Mouse (Mus musculus): ENCODE results near the gene Pkdrej. TPM values are rescaled to one million over a fixed set of nuclear protein-coding genes. Genes with fewer than 3 reads are reported as not detected.
"Not testable (repeated sequence)": the region's sequence is repeated elsewhere in the genome, so short reads cannot be mapped to it uniquely, and the experiment has no call there.

Pkdrej gene
- total RNA-seq (2021): 1 to 10 TPM; 2.5 to 2.8 TPM

DNA sequence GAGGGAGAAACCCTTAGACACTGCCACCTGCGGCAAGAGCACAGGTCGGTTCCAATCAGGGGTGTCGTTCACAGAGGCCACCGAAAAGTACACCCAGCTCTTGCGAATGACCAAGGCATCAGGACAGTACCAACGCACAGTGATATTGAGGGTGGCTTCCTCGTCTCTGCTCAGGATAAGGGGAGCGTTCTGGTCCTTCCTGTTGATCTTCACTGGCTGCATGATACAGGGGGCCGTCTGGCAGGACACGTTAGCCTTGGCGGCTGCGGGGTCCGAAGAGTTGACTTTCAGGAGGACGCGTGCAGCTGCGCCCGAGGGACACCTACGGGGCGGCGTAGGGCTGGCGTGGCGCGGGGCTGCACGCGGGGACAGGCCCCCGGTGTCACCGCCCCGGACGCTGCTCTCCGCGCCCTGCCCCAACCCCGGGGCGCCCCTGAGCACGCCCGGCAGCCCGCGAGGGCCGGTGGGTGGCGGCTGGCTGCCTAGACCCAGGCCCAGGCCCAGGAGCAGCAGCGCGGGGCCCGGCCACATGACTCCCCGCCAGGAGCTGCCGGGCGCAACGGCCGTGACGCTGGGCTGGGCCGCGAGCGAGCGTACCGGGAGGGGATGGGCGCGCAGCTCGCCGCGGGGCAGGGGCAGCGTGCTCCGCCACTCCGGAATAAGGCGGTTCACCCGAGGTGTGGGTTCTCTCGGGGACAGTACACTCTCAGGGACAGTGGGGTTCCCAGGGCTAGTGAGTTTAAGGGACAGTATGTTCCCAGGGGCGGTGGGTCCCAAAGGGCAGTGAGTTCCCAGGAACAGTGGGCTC, at the start of gene Pkdrej:
Gene Pkdrej (minus strand): TSS at position 532 of the 808 bp plus-strand sequence.
- peak; percentile 68 for DNase-seq

DNA sequence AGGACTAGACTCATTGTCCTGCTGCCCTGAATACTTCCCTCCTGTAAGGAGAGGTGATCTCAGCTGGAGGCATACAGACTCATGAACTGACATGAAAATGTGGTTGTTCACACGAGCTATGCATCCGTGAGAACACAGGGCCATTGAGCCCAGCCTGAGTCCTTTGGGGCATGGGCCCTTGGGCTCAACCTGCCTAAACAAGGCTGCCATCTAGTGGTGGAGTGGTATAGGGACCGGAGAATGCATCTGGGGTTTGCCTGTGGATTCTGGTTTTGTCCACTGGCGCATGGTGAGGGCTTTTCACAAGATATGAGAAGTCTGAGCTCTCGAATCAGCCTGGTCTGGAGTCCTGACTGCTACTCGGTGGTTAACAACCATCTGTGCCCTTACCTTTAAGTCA, 46.2 kb upstream of the Pkdrej start:
- peak; percentile 82 for DNase-seq

DNA sequence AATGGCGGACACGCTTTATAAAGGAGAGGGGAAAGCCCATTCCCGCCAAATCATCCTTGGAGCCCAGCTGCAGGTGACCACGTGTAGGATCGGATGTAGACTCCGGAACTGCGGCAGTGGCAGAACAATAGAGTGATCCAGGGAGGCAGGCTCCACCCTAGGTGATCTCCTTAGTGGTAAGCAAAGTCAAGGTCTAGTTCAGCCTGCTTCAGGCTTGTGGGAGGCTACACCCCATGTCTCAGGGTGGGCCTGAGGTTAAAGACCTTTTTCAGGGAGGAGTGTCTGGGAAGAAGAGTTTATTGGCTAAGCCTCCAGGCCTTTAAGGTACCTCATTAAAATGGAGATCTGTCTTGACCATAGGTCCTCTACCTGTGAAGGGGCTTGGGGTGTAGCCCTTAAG, 44.4 kb upstream of the Pkdrej start:
- DNase-seq: not testable (repeated sequence)

DNA sequence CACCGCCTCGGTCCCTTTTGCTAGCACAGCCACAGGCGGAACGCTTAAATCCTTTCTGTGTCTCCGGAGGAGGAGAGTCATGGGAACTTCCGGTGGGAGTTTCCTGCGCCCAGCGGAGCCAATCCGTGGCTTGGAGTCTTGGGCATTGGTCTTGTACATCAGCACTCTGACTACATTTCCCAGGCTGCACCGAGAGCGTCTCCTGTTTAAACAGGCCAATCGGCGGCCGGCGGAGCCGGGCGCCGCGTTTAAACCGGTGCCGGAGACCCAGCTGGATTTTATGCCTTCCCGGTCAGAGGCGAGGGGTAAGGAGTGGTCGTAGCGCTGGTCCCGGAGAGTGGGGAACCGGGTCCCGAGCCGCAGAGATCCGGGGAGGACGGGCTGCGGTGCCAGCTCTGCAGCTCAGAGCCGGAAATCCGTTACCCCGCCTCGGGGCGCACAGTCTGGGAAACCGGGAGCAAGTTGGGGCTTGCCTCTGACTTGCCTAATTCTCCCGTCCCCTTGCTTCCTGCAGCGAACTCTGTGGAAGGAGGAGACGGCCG, 38.0 kb upstream of the Pkdrej start, which contains the start of gene Gtse1:
Gene Gtse1 (plus strand): TSS at position 256 of the 542 bp plus-strand sequence.
- DNase-seq: peak; percentile 95

DNA sequence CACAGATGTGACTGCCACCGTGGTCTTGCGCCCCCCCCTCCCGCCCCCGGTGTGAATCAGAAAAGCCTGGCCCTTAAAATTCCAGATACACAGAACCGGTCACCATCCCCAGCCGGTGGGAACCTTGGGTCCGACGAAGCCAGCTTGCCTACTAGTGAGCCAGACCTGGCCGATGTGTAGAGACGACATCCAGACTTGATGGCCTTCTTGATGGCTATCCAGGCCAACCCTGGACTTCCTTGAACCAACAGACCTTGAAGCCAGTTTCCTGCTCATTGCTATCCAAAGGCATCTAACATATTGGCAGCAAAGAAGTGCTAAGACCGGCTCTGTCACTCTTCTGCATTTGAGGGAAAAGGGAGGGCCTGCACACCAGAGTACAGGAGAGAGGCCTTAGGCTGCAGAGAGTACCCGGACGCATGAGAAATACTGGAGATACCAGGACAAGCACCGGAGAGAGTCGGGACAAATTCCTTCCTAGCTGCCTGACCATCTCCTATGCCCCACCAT, 37.5 kb upstream of the Pkdrej start:
- peak; percentile 11 for DNase-seq

- DNase-seq: no peak
These were observed 30.3 kb upstream of the Pkdrej start for GRCm38 (mm10) chr15:85851656-85852392.

DNA sequence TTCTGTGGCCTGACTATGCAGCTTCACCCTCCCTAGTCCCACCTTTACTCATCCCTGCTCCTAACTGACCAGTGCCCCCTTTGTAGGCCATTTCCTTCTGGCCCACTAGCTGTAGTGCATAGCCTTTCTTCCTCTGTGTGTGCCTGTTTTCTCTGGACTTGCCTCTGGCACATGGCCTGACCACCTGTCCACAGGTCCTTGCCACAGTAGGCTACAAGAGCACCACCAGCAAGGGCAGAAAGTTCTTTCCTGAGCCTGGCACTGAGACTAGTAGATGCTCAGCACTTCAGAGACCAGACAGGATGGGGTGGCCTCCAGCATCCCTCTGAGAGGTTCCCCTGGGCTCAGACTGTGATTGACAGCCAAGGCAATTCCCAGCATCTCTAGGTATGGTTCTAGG, 23.5 kb upstream of the Pkdrej start:
- no peak for DNase-seq

GRCm38 (mm10) chr15:85841796-85842360, 20.3 kb upstream of the Pkdrej start:
- DNase-seq: no peak

- DNase-seq: peak; percentile 61
These were observed 19.4 kb upstream of the Pkdrej start for GRCm38 (mm10) chr15:85840983-85841382.

DNA sequence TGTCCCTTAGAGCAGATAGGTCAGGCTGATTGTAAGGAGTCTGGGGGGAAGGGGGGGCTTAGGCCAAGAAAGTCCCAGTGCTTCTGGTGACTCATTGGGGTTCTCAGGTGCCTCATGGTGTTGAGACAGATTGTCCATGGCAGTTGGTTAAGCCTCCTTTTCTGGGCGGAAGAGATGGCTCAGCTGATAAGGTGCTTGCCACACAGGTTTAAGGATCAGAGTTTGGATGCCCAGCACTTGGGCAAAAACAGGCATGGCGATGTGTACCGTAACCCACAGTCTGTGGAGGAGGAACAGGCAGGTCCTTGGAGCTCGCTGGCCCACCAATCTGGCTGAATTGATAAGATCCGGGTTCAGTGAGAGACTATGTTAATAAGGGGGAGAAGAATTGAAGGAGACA, 15.4 kb upstream of the Pkdrej start:
- no peak for DNase-seq

DNA sequence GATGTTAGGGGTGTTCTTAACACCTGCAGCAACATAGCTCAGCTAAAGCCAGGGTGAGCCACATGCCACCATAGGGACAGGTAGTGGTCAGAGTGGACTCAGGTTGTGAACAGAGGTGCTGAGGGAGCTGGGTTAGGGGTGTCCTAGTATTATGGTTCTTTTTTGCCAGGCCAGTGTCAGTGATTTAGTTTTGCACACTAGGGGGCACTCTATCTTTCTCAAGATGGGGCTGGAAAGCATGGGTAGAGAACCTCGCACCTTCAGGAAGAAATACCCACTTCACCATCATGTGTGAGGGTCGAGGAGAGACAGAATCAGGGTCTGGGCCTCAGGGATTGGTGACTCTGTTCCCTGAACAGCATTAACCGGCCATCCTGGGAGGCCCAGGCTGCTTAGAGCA, 13.8 kb upstream of the Pkdrej start:
- DNase-seq: no peak

DNA sequence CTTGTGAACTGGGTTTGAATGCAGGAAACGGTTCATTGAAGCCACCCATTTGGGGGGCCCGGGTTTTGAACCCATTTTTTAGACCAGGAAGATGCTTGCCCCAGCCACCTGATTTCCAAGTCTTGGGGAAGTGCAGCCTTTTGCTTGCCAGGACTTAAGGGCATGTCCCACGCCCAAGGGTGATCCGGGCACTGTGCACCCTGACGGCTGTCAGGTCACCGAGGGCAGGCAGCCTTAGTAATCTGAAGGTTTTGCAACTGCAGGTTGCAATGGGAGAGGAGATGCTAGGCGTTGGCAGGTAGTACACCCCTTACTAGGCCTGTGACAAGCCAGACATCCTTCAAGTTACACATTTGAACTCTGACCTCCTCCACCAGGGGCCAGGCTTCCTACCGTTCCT, 11.1 kb upstream of the Pkdrej start:
- DNase-seq: no peak

DNA sequence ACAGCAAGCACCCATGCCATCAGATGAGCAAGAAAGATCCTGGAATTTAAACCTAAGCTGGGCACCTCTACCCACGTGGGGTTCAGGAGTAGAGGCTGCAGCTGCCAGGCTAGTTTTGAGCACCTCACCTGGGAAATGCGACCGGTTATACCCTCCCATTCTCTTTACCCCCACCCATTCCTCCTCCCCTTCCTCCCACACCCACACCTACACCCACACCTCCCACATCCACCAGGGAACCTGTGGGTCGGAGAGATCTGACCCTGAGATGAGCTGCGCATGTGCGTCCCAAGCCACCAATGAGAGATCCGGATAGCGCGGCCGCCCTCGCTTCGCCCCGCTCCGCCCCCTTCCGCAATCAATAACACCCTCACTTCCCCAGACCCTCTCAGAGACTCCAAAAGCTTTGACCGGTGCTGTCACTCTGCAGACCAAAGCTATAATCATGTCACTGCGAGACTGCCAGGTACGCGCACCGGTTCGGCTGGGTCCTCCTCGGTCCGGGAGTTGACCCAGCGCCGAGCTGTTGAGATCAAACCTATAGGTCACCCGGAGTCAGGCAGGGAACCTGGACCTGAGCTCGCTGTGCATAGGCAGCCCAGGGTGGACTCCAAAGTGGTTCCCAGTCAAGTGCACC, 10.5 kb upstream of the Pkdrej start, which contains the start of gene Ttc38:
Gene Ttc38 (plus strand): TSS at position 353 of the 637 bp plus-strand sequence.
- DNase-seq: peak; percentile 79

DNA sequence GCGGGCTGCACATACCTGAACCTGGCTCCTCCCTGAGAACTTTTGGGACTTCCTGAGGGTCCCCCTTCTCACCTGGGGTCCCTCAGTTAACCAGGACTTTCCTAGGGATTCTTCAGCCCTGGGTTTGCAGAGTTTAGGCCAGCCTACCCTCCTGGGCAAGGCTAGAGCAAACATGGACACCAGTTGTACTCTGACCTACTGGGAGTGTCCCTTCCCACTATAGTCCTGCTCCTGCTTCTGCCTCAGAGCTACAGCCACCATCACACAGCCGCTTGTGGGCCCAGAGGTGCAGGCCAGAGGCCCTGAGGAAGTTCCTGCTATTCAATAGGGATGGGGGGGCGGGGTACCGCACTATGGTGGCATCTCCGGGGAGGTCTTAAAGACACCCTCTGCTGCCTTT, 7.9 kb upstream of the Pkdrej start:
- no peak for DNase-seq

DNA sequence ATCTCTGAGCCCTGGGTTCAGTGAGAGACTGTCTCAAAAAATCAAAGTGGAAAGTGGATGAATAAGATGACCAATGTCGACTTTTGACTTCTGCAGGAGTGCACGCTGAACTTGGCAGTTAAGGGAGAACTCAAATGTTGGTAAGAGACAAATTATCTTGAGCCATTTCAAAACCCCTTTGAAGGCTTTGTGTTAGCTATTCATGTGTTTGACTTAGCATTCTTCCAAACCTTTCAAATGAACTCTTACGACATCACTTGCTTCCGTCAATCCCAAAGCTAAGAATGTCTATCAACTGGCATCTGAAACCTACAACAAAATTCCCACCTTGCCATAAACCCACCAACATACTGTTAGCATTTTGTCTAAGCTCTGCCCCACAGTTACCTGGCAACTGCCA, 6.5 kb upstream of the Pkdrej start:
- no peak for DNase-seq

DNA sequence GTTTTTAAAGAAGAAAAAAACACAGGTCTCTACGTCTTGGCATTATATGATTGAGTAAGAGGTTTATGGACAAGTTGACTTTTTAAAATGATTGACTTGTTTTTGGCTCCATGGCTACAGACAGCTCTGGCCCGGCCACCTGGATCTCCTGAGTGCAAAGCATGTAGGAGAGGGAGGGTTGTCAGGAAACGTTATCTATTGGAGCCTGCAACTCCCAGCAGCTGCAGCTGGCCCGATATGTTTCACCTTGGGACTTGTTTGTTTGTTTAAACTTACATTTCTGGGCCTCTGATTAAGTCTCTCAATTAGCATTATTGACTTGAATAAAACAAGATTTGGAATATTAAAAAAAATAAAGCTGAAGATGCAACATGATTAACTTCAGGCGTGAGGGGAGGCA, 5.1 kb upstream of the Pkdrej start:
- DNase-seq: no peak

GRCm38 (mm10) chr15:85822011-85822359, 451 bp upstream of the Pkdrej start:
- no peak for DNase-seq

DNA sequence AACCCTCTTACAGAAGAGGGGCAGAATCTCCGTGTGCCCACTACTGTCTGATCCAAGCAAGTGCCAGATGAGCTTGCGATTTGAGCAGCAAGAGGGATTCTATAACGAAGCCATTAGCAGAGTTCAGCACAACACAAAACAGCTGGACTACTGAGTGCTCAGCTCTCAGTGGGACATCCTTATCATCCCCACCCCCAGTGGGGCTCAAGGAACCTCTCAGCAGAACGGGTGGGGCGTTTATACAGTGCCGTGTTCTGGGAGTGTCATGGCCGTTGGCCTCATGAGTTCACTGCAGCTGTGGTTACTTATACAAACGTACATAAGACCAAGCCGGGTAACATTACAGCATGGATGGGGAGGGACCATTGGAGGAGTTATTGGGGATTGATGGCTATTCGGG, 8.1 kb downstream of the Pkdrej start:
- DNase-seq: no peak

- DNase-seq: peak; percentile 100
These were observed 9.8 kb downstream of the Pkdrej start, which contains the start of gene Cdpf1 for GRCm38 (mm10) chr15:85811535-85812277. Gene Cdpf1 (minus strand): TSS chr15:85811697.

DNA sequence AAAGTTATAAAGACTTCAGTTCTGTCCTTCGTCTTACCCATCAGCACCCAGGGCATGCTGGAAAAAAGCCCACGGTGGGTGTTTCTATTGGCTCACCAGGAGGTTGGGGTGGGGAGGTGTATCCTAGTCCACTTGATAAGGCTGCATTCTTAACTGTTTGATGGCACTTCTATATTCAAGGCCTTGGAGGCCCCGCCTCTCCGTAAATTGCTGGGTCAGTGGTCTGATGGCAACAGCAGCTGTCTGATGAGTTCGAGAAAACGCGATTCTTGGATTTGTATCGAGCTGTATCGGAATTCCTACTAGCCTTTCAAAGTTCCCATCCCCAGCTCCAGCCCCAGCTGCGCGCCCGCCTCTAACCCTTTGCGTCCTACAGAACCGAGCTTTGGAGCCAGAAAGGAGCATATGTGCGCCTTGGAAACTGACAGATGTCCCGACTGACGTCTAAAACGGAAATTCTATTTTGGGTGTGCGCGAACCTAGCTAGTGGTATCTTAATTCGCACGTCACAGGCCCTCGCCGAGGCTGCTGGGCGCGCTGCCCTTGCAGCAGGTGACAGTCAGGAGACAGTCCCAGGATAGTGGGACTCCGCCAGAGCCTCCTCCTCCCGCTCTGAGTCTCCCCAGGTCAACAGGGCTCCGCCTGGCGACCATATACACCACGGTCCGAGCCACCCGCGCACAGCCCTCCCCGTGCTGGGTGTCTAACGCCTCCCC, 10.6 kb downstream of the Pkdrej start:
- peak; percentile 90 for DNase-seq

GRCm38 (mm10) chr15:85810462-85810805, 11.1 kb downstream of the Pkdrej start:
- no peak for DNase-seq
